Mouse (Mus musculus) heart, adult 2 months (tissue): ENCODE data around the gene Cdyl. TPM values are rescaled to one million over a fixed set of nuclear protein-coding genes. Genes with fewer than 3 reads are reported as not detected.
"Not testable (repeated sequence)": the region's sequence is repeated elsewhere in the genome, so short reads cannot be mapped to it uniquely, and the experiment has no call there.

Experiments used
- DNase-seq, 2 experiments: peaks; one replicate each; pipeline ENCODE4 v3.0.0; 2021
- H3K27ac ChIP-seq: fragments of 200-600 bp; 2 replicates; pipeline ENCODE4 v1.8.1; 2022
- H3K27me3 ChIP-seq: fragments of 200-500 bp; 2 replicates; pipeline ENCODE4 v1.6.1; 2012; ENCODE audit warnings: mild to moderate bottlenecking, low read length, inconsistent platforms, mixed read lengths; ENCODE audit not compliant: control insufficient read depth, insufficient read depth
- H3K36me3 ChIP-seq: fragments of 200-500 bp; 2 replicates; pipeline ENCODE4 v1.6.1; 2012; ENCODE audit warnings: low read length, inconsistent platforms; ENCODE audit not compliant: control insufficient read depth, insufficient read depth
- H3K4me1 ChIP-seq: fragments of 200-500 bp; 2 replicates; pipeline ENCODE4 v1.6.1; 2011; ENCODE audit warnings: low read length; ENCODE audit not compliant: control insufficient read depth, insufficient read depth
- H3K4me3 ChIP-seq: fragments of 200-600 bp; 2 replicates; pipeline ENCODE4 v1.8.1; 2022
- H3K79me2 ChIP-seq: fragments of 200-500 bp; replicated peaks from 2 replicates; pipeline ENCODE4 v1.6.1; 2012; ENCODE audit warnings: mild to moderate bottlenecking, inconsistent platforms, low read length, moderate library complexity, mixed read lengths; ENCODE audit not compliant: control insufficient read depth, insufficient read depth
- H3K9ac ChIP-seq: fragments of 200-500 bp; 2 replicates; pipeline ENCODE4 v1.6.1; 2012; ENCODE audit warnings: low read depth, mild to moderate bottlenecking, control low read depth, inconsistent platforms, low read length, mixed read lengths
- CTCF ChIP-seq: fragments of 200-600 bp; IDR thresholded peaks from 2 replicates; pipeline ENCODE4 v1.8.1; 2022; ENCODE audit warnings: antibody characterized with exemption, mild to moderate bottlenecking, moderate library complexity
- EP300 ChIP-seq: fragments of 200-500 bp; IDR thresholded peaks from 2 replicates; pipeline ENCODE4 v1.6.1; 2011; ENCODE audit warnings: low read depth, low read length, control low read depth; ENCODE audit not compliant: insufficient read depth
- POLR2A ChIP-seq: fragments of 200-500 bp; IDR thresholded peaks from 2 replicates; pipeline ENCODE4 v1.6.1; 2011; ENCODE audit warnings: mild to moderate bottlenecking, low read depth, low read length, control low read depth; ENCODE audit not compliant: insufficient read depth
- WGBS: fragments of 180-500 bp; shearing (Covaris S2); methylation state at CpG from one replicate; pipeline ENCODE4 v1.1.7; 2018; 5-methylcytosine and 5-hydroxymethylcytosine counted together
- intact Hi-C: fragments of 180-260 bp; cut with DNase I; formaldehyde crosslinking; loops from one replicate; pipeline ENCODE4 v1.15.1; 2025
- polyA plus RNA-seq: library from polyadenylated mRNA; depleted of rRNA; stranded (reverse); fragments of >200 nt; gene quantifications from 2 replicates; pipeline ENCODE4 v1.2.3, GENCODE M21; 2012
- total RNA-seq, 2 experiments: library from RNA; stranded (reverse); gene quantifications; 2 replicates each; pipeline ENCODE4 v1.2.3; 2021

Cdyl gene
- total and polyA plus RNA-seq, 3 experiments = 3.1 to 11.2 (median 8.4) TPM

GRCm38 (mm10) chr13:35835669-35836068 is 176.0 kb downstream of the Cdyl start:
- no peaks in the 10 kb centered on the region for H3K27me3 ChIP-seq
- no peak overlapping the region for H3K4me3 ChIP-seq
- no peak overlapping the region for H3K9ac ChIP-seq
- no peak overlapping the region for H3K27ac ChIP-seq
- 47% methylated on average over 7 of the region's 7 CpGs for WGBS
- DNase-seq = no peak
- TF ChIP-seq CTCF (no peak), POLR2A (no peak), EP300 (no peak)
- peaks cover 4% of the 10 kb centered on the region for H3K4me1 ChIP-seq
- H3K36me3 ChIP-seq = peaks cover 2% of the 10 kb centered on the region
- no peaks in the 10 kb centered on the region; the same call in 1 of the 2 replicates for H3K79me2 ChIP-seq
- intact Hi-C loops = no loop called here

- H3K4me3 ChIP-seq, intact Hi-C loops, H3K27ac ChIP-seq, H3K9ac ChIP-seq, DNase-seq, H3K79me2 ChIP-seq, H3K4me1 ChIP-seq, H3K36me3 ChIP-seq, H3K27me3 ChIP-seq: not testable (repeated sequence)
- WGBS = 95% methylated on average over 7 of the region's 7 CpGs
Observed at GRCm38 (mm10) chr13:35836501-35836900, 176.9 kb downstream of the Cdyl start.

DNA sequence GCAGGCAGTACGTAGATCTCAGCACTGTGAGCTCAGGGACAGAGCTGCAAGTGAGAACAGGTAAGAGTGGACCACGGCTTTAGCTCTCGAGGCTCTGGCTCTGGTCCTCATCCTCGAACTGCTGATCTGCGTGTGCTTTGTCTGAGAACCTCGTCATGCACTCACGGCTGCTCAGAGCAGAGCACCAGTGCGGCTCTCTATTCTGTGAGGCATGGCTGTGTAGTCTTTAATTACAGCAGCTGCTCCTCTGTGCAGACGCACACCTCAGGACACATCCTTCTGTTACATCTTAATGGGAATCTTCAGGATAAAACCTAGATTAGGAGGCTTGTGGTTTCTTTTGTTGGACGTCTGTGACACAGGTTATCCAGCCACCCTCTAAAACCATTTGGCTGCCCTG is 180.5 kb downstream of the Cdyl start:
- H3K9ac ChIP-seq = no peak overlapping the region
- H3K4me1 ChIP-seq = no peaks in the 10 kb centered on the region
- no peak overlapping the region for H3K4me3 ChIP-seq
- no peak for DNase-seq
- no peak overlapping the region for H3K27ac ChIP-seq
- no peaks in the 10 kb centered on the region; the same call in 1 of the 2 replicates for H3K36me3 ChIP-seq
- no peaks in the 10 kb centered on the region for H3K27me3 ChIP-seq
- no peak for TF ChIP-seq EP300
- TF ChIP-seq POLR2A = no peak
- TF ChIP-seq CTCF = no peak
- WGBS = 94% methylated on average over 10 of the region's 10 CpGs
- intact Hi-C loops = no loop called here
- no peaks in the 10 kb centered on the region for H3K79me2 ChIP-seq

- WGBS = 65% methylated on average over 7 of the region's 7 CpGs
- intact Hi-C loops = no loop called here
Observed at GRCm38 (mm10) chr13:35843383-35843782, 183.8 kb downstream of the Cdyl start.

DNA sequence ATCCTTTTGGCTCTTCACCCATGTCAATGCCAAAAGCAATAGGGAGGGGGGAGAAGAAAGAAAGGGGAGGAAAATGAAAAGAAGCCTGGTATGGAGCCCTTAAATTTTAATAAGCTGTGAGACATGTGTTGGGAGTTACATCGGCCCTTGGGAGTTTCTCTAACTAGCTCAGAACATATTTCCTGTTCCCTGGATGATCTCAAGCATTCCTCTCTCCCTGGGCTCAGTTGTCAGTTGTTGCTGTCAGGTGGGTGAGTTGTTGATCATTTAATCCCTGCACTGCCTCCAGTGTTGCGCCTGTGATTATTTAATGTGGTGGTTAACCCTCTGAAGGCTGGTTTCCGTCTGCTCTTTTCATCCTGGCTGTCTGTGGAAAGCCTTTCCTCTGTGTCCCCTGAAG is 185.7 kb downstream of the Cdyl start:
- WGBS = 84% methylated on average over 3 of the region's 3 CpGs
- Histone ChIP-seq H3K9ac (no peak overlapping the region), H3K4me1 (peaks cover 3% of the 10 kb centered on the region; the same call in 1 of the 2 replicates), H3K4me3 (no peak overlapping the region), H3K36me3 (no peaks in the 10 kb centered on the region), H3K79me2 (0 out of 2 replicates have a peak, but pooled peaks cover 1% of the 10 kb centered on the region), H3K27me3 (no peaks in the 10 kb centered on the region), H3K27ac (no peak overlapping the region)
- intact Hi-C loops = no loop called here
- TF ChIP-seq EP300 = no peak
- DNase-seq = no peak

More at GRCm38 (mm10) chr13:35843383-35843782, 183.8 kb downstream of the Cdyl start:
- DNase-seq = no peak
- H3K36me3 ChIP-seq = no peaks in the 10 kb centered on the region
- H3K27ac ChIP-seq = no peak overlapping the region
- no peak for TF ChIP-seq CTCF
- H3K79me2 ChIP-seq = 0 out of 2 replicates have a peak, but pooled peaks cover 1% of the 10 kb centered on the region
- H3K9ac ChIP-seq = no peak overlapping the region
- no peaks in the 10 kb centered on the region for H3K27me3 ChIP-seq
- no peak overlapping the region for H3K4me3 ChIP-seq
- H3K4me1 ChIP-seq = no peaks in the 10 kb centered on the region

DNA sequence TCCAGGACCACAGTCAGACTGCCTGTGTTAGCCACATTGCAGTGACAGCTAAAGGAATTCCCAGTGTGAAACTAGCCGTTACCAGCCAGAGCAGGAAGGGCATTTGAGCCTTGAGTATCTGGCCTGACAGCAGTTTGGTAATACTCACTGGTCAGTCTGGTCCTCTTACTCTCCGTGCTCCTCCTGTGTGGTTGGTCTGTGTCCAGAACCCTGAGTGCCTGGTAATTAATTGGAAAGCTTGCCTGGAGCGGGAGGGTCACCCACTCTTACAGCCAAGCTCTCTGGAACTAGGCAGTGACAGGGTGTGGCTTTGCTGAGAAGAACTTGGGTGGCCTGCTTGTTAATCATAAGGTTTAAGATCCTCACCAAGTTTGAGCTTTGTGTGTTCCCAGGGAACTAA is 189.1 kb downstream of the Cdyl start:
- Histone ChIP-seq H3K9ac (no peak overlapping the region), H3K4me1 (peaks cover 3% of the 10 kb centered on the region; the same call in 1 of the 2 replicates), H3K36me3 (no peaks in the 10 kb centered on the region), H3K27ac (no peak overlapping the region), H3K79me2 (0 out of 2 replicates have a peak, but pooled peaks cover 1% of the 10 kb centered on the region), H3K4me3 (no peak overlapping the region), H3K27me3 (no peaks in the 10 kb centered on the region)
- TF ChIP-seq EP300 = no peak
- TF ChIP-seq POLR2A = no peak
- TF ChIP-seq CTCF = no peak
- intact Hi-C loops = no loop called here
- DNase-seq = peak in 1 of 2 experiments; percentile 32
- 48% methylated on average over 3 of the region's 3 CpGs for WGBS

- H3K27me3 ChIP-seq = no peaks in the 10 kb centered on the region
Observed at GRCm38 (mm10) chr13:35851581-35851980, 191.9 kb downstream of the Cdyl start.

More at GRCm38 (mm10) chr13:35851581-35851980, 191.9 kb downstream of the Cdyl start:
- intact Hi-C loops = no loop called here
- WGBS = 96% methylated on average over 6 of the region's 6 CpGs
- no peaks in the 10 kb centered on the region for H3K79me2 ChIP-seq
- H3K4me3 ChIP-seq = no peak overlapping the region
- no peak overlapping the region for H3K27ac ChIP-seq
- TF ChIP-seq POLR2A = no peak
- no peak for TF ChIP-seq CTCF
- TF ChIP-seq EP300 = no peak
- peaks cover 3% of the 10 kb centered on the region; the same call in 1 of the 2 replicates for H3K4me1 ChIP-seq
- H3K36me3 ChIP-seq = no peaks in the 10 kb centered on the region
- H3K9ac ChIP-seq = no peak overlapping the region
- no peak for DNase-seq
